Mouse (Mus musculus) brain, adult 10 weeks (tissue): Measurements from ENCODE around the gene Fabp1. TPM values are rescaled to one million over a fixed set of nuclear protein-coding genes. Genes with fewer than 3 reads are reported as not detected.

Source experiments
- polyA plus RNA-seq: library from polyadenylated mRNA; stranded (reverse); fragments of 350-450 nt; fragmentation: Illumina TruSeq; extraction: RNeasy Lipid Tissue Mini Kit (QIAGEN cat#74804); gene quantifications from one replicate; pipeline ENCODE4 v1.2.3, GENCODE M21; 2015; ENCODE audit warnings: low read depth, low replicate concordance

Gene Fabp1
- 1.5 TPM for polyA plus RNA-seq

GRCm38 (mm10) chr6:71199612-71200011 is at the start of gene Fabp1:
Gene Fabp1, plus strand, starts transcription at chr6:71199827.

Other genes with a start within 250 kb of the Fabp1 start
- gene Foxi3, start 243.3 kb upstream of the Fabp1 start, polyA plus RNA-seq: not detected
- gene Thnsl2, start 55.4 kb upstream of the Fabp1 start, polyA plus RNA-seq: 4.3 TPM
- 30.2 TPM for gene Krcc1, start 71.8 kb downstream of the Fabp1 start, polyA plus RNA-seq
- gene Smyd1, start 122.4 kb downstream of the Fabp1 start, polyA plus RNA-seq: 2.6 TPM
- gene Cd8b1, start 123.0 kb downstream of the Fabp1 start, polyA plus RNA-seq: not detected
- not detected for gene Cd8a, start 173.6 kb downstream of the Fabp1 start, polyA plus RNA-seq
- gene Rmnd5a, start 240.8 kb downstream of the Fabp1 start, polyA plus RNA-seq: 73.3 TPM